In genomic region chr4:150164875-150165274, GRCm38 (mm10) we compare ENCODE assay signal across 13 mouse cellular contexts. TPM values are rescaled to one million over a fixed set of nuclear protein-coding genes. Genes with fewer than 3 reads are reported as not detected.
A peak's percentile ranks its signal among the peaks of the same experiment; 100 is the strongest.
DNase-seq lines count a peak whose midpoint lies in the region; ATAC-seq lines count a peak whose summit lies in the region.
"Had no signal": no experiment of that assay in that cellular context is flagged by ENCODE, and none has a peak within 500 bp of the region (broad histone marks: within the 10 kb centered on the region; RNA-seq: fewer than 3 reads in every experiment).

No protein-coding gene starts in this region.

- H3K9me3 ChIP-seq in kidney, embryonic 15.5 days (replicated peaks): peaks cover 4% of the 10 kb centered on the region; the same call in 1 of the 2 replicates
- no peaks in the 10 kb centered on the region for H3K9me3 ChIP-seq in limb, embryonic 15.5 days
- H3K9me3 ChIP-seq in stomach, embryonic 15.5 days: no peaks in the 10 kb centered on the region
- H3K9me3 ChIP-seq: midbrain, embryonic 12.5 days had no signal

- no peaks in the 10 kb centered on the region for H3K4me1 ChIP-seq in kidney, embryonic 15.5 days
- 0 out of 2 replicates have a peak, but pooled peaks cover 3% of the 10 kb centered on the region for H3K4me1 ChIP-seq in limb, embryonic 15.5 days
- H3K4me1 ChIP-seq in stomach, embryonic 15.5 days: peaks cover 4% of the 10 kb centered on the region; the same call in 1 of the 2 replicates
- H3K4me1 ChIP-seq: midbrain, embryonic 12.5 days had no signal

- no peak for DNase-seq in kidney, adult 9 months
- DNase-seq in embryo, embryonic 11 days: peak; percentile 36
- DNase-seq in cerebellum, adult 11 months: no peak
- no peak for DNase-seq in layer of hippocampus, adult 11-12 months (ENCODE audit: low spot score)
- DNase-seq in right cerebral cortex, postnatal 10 days (ENCODE audit: low spot score in 2 of 2): no peak
- DNase-seq: kidney, adult 8-10 months had no signal

- H3K36me3 ChIP-seq in kidney, embryonic 15.5 days: no peaks in the 10 kb centered on the region
- H3K36me3 ChIP-seq in limb, embryonic 15.5 days: no peaks in the 10 kb centered on the region
- H3K36me3 ChIP-seq in stomach, embryonic 15.5 days: no peaks in the 10 kb centered on the region
- H3K36me3 ChIP-seq: midbrain, embryonic 12.5 days had no signal

- H3K9ac ChIP-seq in kidney, embryonic 15.5 days: no peak overlapping the region
- H3K9ac ChIP-seq in limb, embryonic 15.5 days: no peak overlapping the region
- no peak overlapping the region for H3K9ac ChIP-seq in stomach, embryonic 15.5 days
- H3K9ac ChIP-seq: midbrain, embryonic 12.5 days had no signal

- H3K4me2 ChIP-seq in kidney, embryonic 15.5 days: peak overlapping the region; percentile 29; the same call in 1 of the 2 replicates
- H3K4me2 ChIP-seq in limb, embryonic 15.5 days: 0 out of 2 replicates have a peak overlapping the region, but pooled peaks have one; percentile 5
- H3K4me2 ChIP-seq in stomach, embryonic 15.5 days: peak overlapping the region; percentile 27
- H3K4me2 ChIP-seq: midbrain, embryonic 12.5 days had no signal

- H3K4me3 ChIP-seq in kidney, embryonic 15.5 days (replicated peaks): no peak overlapping the region
- no peak overlapping the region for H3K4me3 ChIP-seq in limb, embryonic 15.5 days
- H3K4me3 ChIP-seq in stomach, embryonic 15.5 days (replicated peaks): no peak overlapping the region
- H3K4me3 ChIP-seq: midbrain, embryonic 12.5 days had no signal

- no peak for ATAC-seq in kidney, embryonic 15.5 days (replicated peaks; ENCODE audit: low FRiP score)
- no peak for ATAC-seq in limb, embryonic 15.5 days (ENCODE audit: insufficient number of reproducible peaks, low FRiP score, low TSS enrichment, low read depth)
- ATAC-seq in stomach, embryonic 15.5 days (ENCODE audit: insufficient read depth, low FRiP score, low read depth): no peak

- H3K27me3 ChIP-seq in kidney, embryonic 15.5 days: no peaks in the 10 kb centered on the region
- H3K27me3 ChIP-seq in limb, embryonic 15.5 days: no peaks in the 10 kb centered on the region
- H3K27me3 ChIP-seq in stomach, embryonic 15.5 days (replicated peaks): no peaks in the 10 kb centered on the region
- H3K27me3 ChIP-seq: midbrain, embryonic 12.5 days had no signal

- H3K27ac ChIP-seq in kidney, embryonic 15.5 days: no peak overlapping the region
- no peak overlapping the region for H3K27ac ChIP-seq in limb, embryonic 15.5 days
- no peak overlapping the region for H3K27ac ChIP-seq in stomach, embryonic 15.5 days
- H3K27ac ChIP-seq: midbrain, embryonic 12.5 days had no signal

- 39% methylated on average over 13 of the region's 13 CpGs for WGBS in kidney, embryonic 15.5 days
- 36% methylated on average over 13 of the region's 13 CpGs for WGBS in limb, embryonic 15.5 days
- WGBS in stomach, embryonic 15.5 days: 31% methylated on average over 13 of the region's 13 CpGs

RNA-seq across cellular contexts. Expression of gene Slc2a7, which starts 16.1 kb away (rescaled TPM):
- polyA plus RNA-seq in kidney, embryonic 15.5 days (2015; fragmentation: Nextera tagmentation; extraction: Ambion mirVana): not detected in 2 replicates
- polyA plus RNA-seq in limb, embryonic 15.5 days (2015; fragmentation: Nextera tagmentation; extraction: Ambion mirVana): not detected in 2 replicates
- polyA plus RNA-seq in stomach, embryonic 15.5 days (2015; fragmentation: Nextera tagmentation; extraction: Ambion mirVana): 0.08 and 0.15 TPM in 2 replicates
- polyA plus RNA-seq: embryonic facial prominence, embryonic 11.5 days; heart, postnatal 0 days; midbrain, embryonic 12.5 days; spleen, adult 2 months had no signal

RNA-seq across cellular contexts. Expression of gene Car6, which starts 36.3 kb away (rescaled TPM):
- polyA plus RNA-seq in kidney, embryonic 15.5 days (2015; fragmentation: Nextera tagmentation; extraction: Ambion mirVana): not detected in 2 replicates
- polyA plus RNA-seq in limb, embryonic 15.5 days (2015; fragmentation: Nextera tagmentation; extraction: Ambion mirVana): 0.20 and 0.50 TPM in 2 replicates
- not detected in 2 replicates for polyA plus RNA-seq in stomach, embryonic 15.5 days (2015; fragmentation: Nextera tagmentation; extraction: Ambion mirVana)
- polyA plus RNA-seq: heart, postnatal 0 days; midbrain, embryonic 12.5 days; spleen, adult 2 months had no signal

RNA-seq across cellular contexts. Expression of gene Slc2a5, which starts 45.8 kb away (rescaled TPM):
- 1.6 and 2.7 TPM in 2 replicates for polyA plus RNA-seq in kidney, embryonic 15.5 days (2015; fragmentation: Nextera tagmentation; extraction: Ambion mirVana)
- polyA plus RNA-seq in limb, embryonic 15.5 days (2015; fragmentation: Nextera tagmentation; extraction: Ambion mirVana): 2.0 and 2.3 TPM in 2 replicates
- polyA plus RNA-seq in stomach, embryonic 15.5 days (2015; fragmentation: Nextera tagmentation; extraction: Ambion mirVana): 1.6 and 2.4 TPM in 2 replicates
